Mouse (Mus musculus) cerebellum, adult 9-10 months (tissue): Measurements from ENCODE around the gene Abl1.
"Not testable (repeated sequence)": the region's sequence is repeated elsewhere in the genome, so short reads cannot be mapped to it uniquely, and the experiment has no call there.

Experiments used
- DNase-seq: peaks from one replicate; pipeline ENCODE4 v3.0.0; 2022

The Abl1 gene

GRCm38 (mm10) chr2:31688074-31688925, at the start of gene Abl1:
Gene Abl1, plus strand, starts transcription at chr2:31688376.
- DNase-seq = peak; percentile 97

DNA sequence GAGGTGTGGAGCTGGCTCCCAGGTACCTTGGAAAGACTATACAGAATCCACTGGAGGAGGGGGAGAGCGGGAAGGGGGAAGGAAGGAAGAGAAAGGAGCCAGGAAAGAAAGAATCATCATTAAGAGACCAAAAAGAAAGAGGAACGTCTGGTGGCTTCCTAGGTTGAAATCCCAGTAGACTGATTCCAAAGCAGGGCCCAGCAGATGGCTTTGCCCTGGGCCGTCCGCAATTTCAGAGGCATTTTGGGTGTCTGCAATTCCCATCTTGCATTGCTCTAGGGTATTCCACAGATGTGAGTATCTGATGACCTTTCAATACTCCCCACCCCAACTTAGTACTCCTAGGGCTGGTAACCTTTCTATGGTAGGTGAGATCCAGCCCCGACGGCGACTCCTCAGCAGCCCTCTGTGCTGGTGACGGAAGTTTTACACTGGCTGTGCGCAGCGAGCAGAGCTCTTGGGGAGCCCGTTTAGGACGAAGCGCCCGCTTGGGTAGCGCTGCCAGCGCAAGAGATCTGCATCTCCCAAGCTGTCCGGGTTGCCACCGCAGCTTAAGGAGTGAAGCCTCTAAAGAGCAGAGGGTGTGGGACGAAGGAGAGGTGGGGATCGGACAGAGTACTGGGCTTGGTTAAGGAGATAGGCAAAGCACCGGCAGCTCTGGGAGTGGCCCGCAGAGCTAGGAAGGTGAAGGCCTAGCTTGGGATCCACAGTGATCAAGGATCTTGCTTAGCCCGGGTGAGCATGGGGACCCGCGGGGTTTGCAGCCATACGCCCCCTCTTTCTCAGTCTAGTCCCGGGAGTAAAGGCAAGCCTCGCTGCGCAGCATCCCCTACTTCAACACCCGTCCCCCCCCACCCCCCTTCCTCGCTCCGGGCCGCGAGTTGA, 49.4 kb upstream of the Abl1 start:
- no peak for DNase-seq

DNA sequence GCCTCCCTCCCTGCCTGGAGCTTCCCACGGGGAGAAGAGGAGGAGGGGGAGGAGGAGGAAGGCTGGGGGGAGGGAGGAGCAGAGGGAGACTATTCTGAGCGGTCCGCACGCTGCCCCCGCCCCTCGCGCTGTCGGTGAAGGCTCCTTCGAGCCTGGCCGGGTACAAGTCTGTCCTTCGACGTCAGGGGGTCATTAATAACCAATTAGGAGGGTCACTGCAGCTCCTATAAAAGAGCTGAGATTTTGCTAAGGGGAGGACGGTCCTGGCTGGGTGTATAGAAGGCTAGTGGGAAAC, 48.8 kb upstream of the Abl1 start:
- DNase-seq = no peak

DNA sequence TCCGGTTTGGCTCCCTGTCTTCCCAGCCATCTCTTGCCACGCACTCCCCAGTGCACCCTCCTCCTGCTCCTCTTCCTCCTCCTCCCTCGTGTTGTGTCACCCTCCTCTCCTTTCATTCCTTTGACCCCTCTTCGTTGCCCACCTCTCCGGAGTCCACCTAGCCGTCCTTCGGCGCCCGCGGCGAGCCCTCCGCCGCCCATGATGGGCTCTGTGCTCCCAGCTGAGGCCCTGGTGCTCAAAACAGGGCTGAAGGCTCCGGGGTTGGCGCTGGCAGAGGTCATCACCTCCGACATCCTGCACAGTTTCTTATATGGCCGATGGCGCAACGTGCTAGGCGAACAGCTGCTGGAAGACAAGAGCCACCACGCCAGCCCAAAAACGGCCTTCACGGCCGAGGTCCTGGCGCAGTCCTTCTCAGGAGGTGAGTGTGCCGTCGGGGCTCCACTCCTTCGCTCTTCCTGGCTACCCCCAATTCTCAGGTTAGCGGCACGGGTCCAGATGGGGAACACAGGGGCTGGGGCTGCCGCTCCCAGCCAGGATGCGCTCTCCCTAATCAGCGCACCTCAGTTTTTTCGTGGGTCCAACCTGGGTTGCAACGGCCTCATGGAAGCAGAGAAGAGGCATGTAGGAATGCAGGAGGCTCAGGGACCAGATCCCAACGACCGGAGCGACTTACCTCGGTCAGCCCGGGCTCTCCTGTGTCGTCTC, 48.1 kb upstream of the Abl1 start, which contains the start of gene Prdm12:
Prdm12 (plus strand) TSS at position 137 of the 708 bp plus-strand sequence.
- no peak for DNase-seq

- no peak for DNase-seq
Measured at GRCm38 (mm10) chr2:31640609-31641507, 47.3 kb upstream of the Abl1 start.

GRCm38 (mm10) chr2:31641508-31641830, 46.7 kb upstream of the Abl1 start:
- no peak for DNase-seq

DNA sequence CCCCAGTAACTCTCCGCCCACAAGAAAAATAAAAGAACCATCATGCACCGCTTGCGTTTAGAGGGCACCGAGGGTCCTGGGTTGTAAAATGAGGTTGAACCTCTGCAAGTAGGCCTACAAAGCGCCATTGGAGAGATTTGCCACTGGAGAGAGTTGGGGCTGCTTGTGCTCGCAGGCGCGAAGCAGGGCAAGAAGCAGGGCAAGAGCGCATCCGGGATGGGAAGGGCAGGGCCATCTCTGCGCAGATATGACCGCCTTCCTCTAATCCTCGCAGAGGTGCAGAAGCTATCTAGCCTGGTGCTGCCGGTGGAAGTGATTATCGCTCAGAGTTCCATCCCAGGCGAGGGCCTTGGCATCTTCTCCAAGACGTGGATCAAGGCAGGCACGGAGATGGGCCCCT, 46.2 kb upstream of the Abl1 start:
- DNase-seq = no peak

DNA sequence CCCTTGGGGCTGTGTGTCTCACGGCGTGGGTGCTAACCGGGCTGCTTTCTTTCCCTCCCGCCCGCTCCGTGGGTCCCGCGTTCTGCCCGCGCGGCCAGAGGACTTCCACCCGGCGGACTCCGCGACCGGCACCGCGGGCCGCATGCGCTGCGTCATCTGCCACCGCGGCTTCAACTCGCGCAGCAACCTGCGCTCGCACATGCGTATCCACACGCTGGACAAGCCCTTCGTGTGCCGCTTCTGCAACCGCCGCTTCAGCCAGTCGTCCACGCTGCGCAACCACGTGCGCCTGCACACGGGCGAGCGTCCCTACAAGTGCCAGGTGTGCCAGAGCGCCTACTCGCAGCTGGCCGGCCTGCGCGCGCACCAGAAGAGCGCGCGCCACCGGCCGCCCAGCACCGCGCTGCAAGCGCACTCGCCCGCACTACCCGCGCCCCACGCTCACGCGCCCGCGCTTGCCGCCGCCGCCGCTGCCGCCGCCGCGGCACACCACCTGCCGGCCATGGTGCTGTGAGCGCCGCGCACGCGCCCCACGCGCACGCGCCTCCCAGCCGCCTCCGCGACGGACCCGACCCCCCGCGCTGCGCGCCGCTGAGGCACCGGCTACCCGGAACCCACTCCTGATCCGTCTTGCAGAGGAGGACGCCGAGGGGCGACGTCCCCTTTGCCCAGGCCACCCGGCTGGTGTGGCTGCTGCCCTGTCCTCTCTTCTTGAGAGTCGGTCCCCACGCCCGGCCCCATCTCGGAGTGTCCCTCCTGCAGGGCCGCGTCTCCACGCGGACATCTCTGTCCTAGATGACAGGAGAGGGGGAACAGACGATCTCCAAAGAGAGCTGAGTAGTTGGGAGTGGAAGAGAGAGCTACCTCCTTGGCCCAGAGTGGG, 34.0 kb upstream of the Abl1 start:
- no peak for DNase-seq

DNA sequence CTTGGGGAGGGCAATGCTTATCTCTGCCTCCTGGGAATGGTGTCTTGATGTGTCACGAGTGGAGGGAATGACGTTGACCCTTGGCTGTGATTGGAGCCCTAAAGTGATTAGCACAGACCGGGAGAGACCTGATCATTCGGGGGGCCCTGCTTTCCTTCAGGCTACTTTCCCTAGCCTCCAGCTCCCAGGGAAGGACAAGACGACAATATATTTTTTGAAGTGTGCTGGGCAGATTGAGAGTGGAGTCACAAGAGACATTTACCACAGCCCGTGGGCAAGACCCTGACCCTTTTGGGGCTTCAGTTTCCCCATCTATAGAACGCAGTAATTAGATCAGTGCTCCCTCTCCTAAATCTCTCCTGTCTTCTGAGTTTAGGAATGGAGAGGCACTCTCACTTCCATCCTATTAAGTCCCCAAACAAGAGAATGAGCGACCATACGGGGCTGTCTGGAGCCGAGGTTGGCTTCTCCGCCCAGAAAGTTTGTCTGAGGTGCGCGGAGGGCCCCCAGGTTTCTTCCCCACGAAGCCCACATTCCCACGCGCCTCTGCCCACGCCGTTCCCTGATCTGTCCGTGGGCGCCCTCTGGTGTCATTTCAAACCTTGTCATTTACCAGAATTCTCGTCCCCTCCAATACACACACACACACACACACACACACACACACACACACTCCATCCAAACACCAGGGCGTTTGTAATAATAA, 33.2 kb upstream of the Abl1 start:
- peak; percentile 59 for DNase-seq

DNA sequence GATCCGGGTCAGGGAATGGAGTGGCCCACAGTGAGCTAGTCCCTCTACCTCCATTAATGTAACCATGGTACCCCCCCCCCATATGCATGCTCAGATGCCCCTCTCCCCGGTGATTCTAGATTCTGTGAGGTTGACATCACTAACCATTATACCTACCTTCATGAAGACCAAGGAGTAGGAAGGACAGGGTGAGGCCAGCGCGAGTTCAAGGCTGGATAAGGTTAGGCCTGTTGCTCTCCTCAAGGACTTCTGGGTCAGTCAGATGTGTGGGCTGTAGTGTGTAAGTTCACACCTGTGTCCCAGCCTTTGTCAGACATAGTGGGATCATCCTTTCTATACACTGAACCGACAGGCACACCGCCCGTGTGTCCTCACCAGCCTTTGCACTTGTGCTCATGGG, 31.8 kb upstream of the Abl1 start:
- no peak for DNase-seq

- no peak for DNase-seq
Measured at GRCm38 (mm10) chr2:31662939-31663803, 25.0 kb upstream of the Abl1 start.

DNA sequence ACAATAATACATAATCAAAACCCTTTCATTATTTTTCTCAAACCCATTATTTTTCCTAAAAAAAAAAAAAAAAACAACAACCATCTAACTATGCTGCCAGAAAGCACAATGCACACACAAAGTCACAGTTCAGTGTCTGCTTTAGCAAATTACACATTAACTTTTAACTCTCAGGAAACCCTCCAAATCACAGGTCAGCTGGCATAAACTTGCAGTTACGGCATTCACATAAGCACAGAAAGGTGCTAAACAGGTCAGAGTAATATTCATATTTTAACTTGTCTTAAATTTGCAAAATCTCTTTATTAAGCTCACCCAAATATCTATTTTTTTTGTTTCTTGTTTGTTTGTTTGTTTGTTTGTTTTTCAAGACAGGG, 24.4 kb upstream of the Abl1 start:
- DNase-seq = no peak

DNA sequence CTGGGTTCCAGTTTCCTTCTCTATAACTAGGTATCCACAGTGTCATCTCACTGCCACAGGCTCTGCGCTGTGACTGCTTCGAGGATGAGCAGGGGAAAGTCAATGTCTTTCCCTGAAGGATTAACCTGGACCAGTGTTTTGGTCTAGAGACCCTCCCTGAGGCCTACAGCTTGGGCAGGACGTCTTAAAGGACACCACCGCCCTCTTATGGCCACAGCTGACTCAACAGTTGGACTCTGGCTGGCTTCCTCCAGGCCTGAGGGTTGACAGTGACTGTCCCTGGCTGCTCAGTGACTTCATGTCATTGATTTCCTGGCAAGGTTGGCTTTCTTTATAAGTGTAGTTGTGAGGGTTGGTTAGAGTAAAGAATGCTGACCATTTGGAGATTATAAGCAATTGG, 20.8 kb upstream of the Abl1 start:
- DNase-seq = no peak

- peak; percentile 97 for DNase-seq
Measured at GRCm38 (mm10) chr2:31670551-31671035, 17.6 kb upstream of the Abl1 start, which contains the start of gene Exosc2. Gene Exosc2, plus strand, starts transcription at chr2:31670715.

DNA sequence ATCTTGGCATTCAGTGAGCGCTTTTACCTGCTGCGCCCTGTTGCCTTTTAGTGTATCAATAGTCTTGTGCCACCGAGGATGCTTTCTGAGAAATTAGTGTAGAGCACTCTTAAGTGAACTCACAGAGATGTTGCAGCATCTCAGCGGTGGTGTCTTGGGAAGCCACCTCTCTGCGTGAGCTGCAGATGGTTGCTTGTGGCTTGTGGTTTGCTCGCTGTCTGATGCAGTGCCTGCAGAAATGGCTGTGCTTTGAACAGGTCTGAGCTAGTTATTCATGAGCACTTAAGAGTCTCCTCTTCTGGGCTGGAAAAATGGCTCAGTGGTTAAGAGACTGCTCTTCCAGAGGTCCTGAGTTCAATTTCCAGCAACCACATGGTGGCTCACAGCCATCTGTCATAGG, 9.5 kb upstream of the Abl1 start:
- no peak for DNase-seq

GRCm38 (mm10) chr2:31681051-31681707, 7.0 kb upstream of the Abl1 start:
- DNase-seq = not testable (repeated sequence)

- DNase-seq = no peak
Measured at GRCm38 (mm10) chr2:31681731-31682235, 6.4 kb upstream of the Abl1 start.

GRCm38 (mm10) chr2:31683666-31684065, 4.5 kb upstream of the Abl1 start:
- peak; percentile 65 for DNase-seq

- no peak for DNase-seq
Measured at GRCm38 (mm10) chr2:31689045-31689444, 869 bp downstream of the Abl1 start.
